Mouse (Mus musculus): ENCODE data around the gene Tasp1. TPM values are rescaled to one million over a fixed set of nuclear protein-coding genes. Genes with fewer than 3 reads are reported as not detected.
"Not testable (repeated sequence)": the region's sequence is repeated elsewhere in the genome, so short reads cannot be mapped to it uniquely, and the experiment has no call there.

Gene Tasp1
- total RNA-seq, 2 experiments from 2014 or later: 21.0 to 23.3 TPM

GRCm38 (mm10) chr2:140060092-140060867 is 6.3 kb downstream of the Tasp1 start:
- no peak for ATAC-seq (replicated peaks; ENCODE audit: poor library complexity, severe bottlenecking)

- no peak for ATAC-seq (replicated peaks; ENCODE audit: poor library complexity, severe bottlenecking)
Measured at GRCm38 (mm10) chr2:140058125-140058524, 8.5 kb downstream of the Tasp1 start.

DNA sequence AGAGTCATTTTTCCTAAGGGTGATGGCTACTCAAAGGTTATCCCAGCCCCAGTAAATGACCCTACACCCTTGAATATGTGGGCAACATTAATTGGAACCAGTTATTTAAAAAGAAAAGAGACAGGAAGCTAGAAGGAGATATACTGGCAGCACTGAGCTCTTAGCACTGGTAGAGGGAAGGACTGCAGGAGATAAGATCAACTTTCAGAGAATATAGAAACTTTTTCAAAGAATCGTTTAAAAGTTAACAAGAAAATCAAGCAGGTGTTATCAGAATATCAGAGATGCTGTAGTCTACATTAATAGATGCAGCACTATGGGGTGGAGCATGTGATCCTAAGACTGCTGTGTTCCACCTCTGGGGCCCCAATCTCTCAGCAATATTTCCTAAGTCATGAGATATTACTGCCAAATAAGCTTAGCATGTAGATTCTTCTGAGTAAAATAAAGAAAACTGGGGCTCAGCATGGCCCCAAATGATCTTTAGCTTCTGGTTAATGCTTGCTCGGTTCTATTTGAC is 14.9 kb downstream of the Tasp1 start:
- no peak for ATAC-seq (replicated peaks; ENCODE audit: poor library complexity, severe bottlenecking)

- ATAC-seq (replicated peaks; ENCODE audit: poor library complexity, severe bottlenecking): no peak
Measured at GRCm38 (mm10) chr2:140042522-140043131, 24.0 kb downstream of the Tasp1 start.

DNA sequence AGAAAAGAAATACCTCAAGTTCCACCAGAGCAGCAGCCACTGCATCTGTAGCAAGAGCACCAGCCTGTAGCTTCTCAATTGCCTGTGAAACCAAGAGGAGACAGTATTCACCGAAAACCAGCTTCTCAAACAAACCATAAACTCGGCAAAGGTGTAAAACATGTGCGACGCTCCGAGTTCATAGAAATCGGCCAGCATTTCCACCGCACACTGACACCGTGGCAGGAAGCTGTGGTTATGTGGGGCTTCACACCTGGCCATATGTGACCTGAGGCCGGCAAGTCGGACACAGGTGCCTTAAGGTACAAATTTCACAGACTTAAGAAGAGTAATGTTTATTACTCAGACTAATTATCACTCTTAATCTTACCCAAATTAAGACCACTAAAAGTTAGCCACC is 24.5 kb downstream of the Tasp1 start:
- ATAC-seq (replicated peaks; ENCODE audit: poor library complexity, severe bottlenecking): no peak

- ATAC-seq (replicated peaks; ENCODE audit: poor library complexity, severe bottlenecking): no peak
Measured at GRCm38 (mm10) chr2:140037459-140037858, 29.1 kb downstream of the Tasp1 start.

GRCm38 (mm10) chr2:140036854-140037253 is 29.8 kb downstream of the Tasp1 start:
- ATAC-seq (replicated peaks; ENCODE audit: poor library complexity, severe bottlenecking): no peak

DNA sequence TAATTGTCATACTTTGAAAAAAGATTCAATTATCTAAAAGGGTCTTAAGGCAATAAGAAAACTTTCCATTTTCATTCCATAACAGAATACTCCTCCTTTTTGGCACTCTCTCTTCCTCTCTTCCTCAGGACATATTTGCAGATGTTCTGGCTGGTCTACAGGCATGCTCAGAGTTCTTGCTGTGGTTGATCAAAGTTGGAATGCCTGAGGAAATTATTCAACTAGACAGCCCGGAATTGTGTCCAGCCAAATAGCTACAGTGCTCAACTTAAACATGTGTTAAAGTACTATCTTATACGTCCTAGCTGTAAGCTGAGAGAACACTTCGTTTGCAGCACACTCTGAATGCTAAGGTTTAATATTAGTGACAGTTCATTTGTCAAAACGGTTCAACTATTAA is 41.7 kb downstream of the Tasp1 start:
- no peak for ATAC-seq (replicated peaks; ENCODE audit: poor library complexity, severe bottlenecking)

DNA sequence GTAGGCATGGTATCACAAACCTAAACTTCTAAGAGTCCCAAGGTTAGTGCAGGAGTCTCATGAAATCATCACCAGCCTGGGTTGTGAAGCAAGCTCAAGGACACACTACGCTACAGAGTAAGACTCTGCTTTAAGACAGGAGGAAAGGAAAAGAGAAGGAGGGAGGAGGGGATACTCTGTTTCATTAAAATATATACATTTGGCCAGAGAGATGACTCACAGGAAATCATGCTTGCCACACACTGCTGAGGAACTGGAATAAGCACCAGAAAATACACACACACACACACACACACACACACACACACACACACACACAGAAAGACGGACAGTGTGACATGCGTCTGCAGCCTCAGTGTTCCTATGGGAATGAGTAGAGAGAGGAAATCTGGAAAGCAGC is 59.2 kb downstream of the Tasp1 start:
- ATAC-seq (replicated peaks; ENCODE audit: poor library complexity, severe bottlenecking): peak; percentile 86

- no peak for ATAC-seq (replicated peaks; ENCODE audit: poor library complexity, severe bottlenecking)
Measured at GRCm38 (mm10) chr2:139998170-139998569, 68.4 kb downstream of the Tasp1 start.

DNA sequence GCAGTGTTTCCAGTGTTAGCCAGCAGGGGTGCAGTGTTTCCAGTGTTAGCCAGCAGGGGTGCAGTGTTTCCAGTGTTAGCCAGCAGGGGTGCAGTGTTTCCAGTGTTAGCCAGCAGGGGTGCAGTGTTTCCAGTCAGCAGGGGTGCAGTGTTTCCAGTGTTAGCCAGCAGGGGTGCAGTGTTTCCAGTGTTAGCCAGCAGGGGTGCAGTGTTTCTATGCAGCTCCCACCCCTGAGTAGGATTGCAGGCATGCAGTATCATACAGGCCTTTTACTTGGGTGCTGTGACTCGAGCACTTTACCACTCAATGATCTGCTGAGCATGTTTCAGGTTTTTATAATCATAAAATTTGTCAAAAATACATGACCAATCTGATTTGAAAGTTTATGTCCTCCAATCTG is 76.7 kb downstream of the Tasp1 start:
- ATAC-seq (replicated peaks; ENCODE audit: poor library complexity, severe bottlenecking): not testable (repeated sequence)

DNA sequence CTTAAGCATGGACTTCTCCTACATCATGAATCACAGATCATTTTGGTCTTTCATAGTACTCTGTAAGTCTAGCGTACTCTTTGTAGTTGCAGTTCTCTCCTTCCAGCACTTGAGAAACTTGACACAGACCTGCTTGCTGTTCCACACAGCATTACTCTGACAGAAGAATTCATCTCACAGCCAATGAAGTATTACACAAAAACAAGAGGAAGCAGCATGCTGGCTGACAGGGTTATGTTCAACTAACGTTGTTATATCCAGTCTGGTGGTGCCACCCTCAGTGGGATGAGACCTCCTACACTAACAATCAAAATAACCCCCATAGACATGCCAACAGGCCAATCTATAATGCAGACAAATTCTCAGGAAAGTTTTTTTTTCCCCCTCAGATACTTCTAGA is 99.2 kb downstream of the Tasp1 start:
- ATAC-seq (replicated peaks; ENCODE audit: poor library complexity, severe bottlenecking): no peak

GRCm38 (mm10) chr2:139966288-139966687 is 100.3 kb downstream of the Tasp1 start:
- ATAC-seq (replicated peaks; ENCODE audit: poor library complexity, severe bottlenecking): peak; percentile 56; the same call in 1 of the 2 replicates

DNA sequence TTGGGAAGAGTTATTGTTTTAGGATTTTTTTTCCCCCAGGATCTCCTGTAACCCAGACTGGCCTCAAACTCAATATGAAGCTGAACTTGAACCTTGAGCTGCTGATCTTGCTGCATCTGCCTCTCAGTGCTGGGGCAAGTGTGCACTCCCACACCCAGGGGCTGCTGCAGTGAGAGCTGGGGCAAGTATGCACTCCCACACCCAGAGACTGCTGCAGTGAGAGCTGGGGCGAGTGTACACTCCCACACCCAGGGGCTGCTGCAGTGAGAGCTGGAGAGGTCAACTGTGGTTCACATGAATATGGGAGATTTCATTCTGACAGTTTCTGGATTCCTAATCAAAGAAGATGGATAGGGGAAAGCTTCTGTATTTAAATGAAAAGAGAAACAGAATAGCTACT is 117.8 kb downstream of the Tasp1 start:
- ATAC-seq (replicated peaks; ENCODE audit: poor library complexity, severe bottlenecking): no peak

DNA sequence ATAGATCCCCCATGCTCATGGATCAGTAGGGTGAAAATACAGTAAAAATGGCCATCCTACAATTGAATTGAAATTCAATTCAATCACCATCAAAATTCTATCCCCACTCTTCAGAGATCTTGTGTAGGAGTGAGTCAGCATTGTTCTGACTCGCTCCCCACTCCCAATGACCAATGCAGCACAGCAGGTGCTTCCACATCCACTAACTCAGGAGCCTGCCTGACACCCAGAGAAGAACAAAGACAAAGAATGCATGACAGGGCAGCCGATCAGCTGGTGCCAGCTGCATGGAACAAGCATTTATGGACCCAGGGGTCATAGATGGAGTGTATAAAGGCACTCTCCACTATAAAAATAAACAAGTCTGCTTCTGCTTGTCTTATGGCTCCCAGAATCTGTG is 129.0 kb downstream of the Tasp1 start:
- ATAC-seq (replicated peaks; ENCODE audit: poor library complexity, severe bottlenecking): no peak

- no peak for ATAC-seq (replicated peaks; ENCODE audit: poor library complexity, severe bottlenecking)
Measured at GRCm38 (mm10) chr2:139934577-139934976, 132.0 kb downstream of the Tasp1 start.

GRCm38 (mm10) chr2:139934033-139934572 is 132.5 kb downstream of the Tasp1 start:
- ATAC-seq (replicated peaks; ENCODE audit: poor library complexity, severe bottlenecking): no peak

GRCm38 (mm10) chr2:139932211-139932610 is 134.4 kb downstream of the Tasp1 start:
- no peak for ATAC-seq (replicated peaks; ENCODE audit: poor library complexity, severe bottlenecking)

DNA sequence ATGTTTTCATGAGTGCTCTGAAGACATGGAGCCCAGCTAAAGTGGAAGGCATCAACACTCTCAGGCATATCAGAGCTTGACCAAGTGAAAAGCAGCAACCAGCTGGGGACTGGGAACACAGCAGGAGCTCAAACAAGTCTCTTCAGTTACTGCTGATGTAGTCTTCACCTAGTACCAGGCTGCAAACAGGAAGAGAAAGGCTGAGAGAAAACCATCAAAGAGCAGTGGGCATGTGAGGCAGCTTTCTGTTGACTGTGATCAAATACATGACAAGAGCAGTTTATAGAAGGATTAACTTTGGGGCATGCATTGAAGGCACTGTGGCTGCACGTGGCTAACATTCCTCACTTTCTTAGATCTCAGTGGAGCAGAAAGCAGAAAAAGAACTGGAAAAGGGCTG is 141.7 kb downstream of the Tasp1 start:
- no peak for ATAC-seq (replicated peaks; ENCODE audit: poor library complexity, severe bottlenecking)

GRCm38 (mm10) chr2:139921395-139921794 is 145.2 kb downstream of the Tasp1 start:
- not testable (repeated sequence) for ATAC-seq (replicated peaks; ENCODE audit: poor library complexity, severe bottlenecking)

DNA sequence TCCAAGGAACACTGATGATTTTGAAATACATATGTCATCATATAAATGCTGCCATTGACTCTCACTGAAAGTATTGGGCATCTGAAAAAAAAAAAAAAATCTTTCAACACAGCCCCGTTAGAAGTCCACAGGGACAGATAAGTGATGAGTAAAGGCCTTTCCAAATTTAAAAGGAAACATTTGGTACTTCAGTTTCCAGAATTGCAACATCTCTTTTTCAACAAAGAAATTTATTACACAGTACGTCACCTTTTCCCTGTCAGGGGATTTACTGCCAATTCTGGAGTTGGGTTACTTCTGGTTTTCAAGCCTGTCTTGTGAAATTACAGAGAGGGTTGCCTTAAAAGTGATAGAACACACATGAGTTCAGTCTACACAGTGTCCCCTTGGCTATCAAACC is 146.8 kb downstream of the Tasp1 start:
- ATAC-seq (replicated peaks; ENCODE audit: poor library complexity, severe bottlenecking): peak; percentile 94

All from granulocyte monocyte progenitor cell, adult 5-6 weeks (primary cell).